Mouse (Mus musculus) MEL (cell line): Measurements from ENCODE around the gene Gm38392. TPM values are rescaled to one million over a fixed set of nuclear protein-coding genes. Genes with fewer than 3 reads are reported as not detected.

Experiments used
- DNase-seq: peaks from one replicate; pipeline ENCODE4 v3.0.0; 2011; ENCODE audit warnings: low read depth, low spot score
- H3K27ac ChIP-seq: 2 replicates; pipeline ENCODE4 v1.5.1; 2012; ENCODE audit warnings: low read depth, mild to moderate bottlenecking, control low read depth, low read length, moderate library complexity; ENCODE audit not compliant: control insufficient read depth
- H3K27me3 ChIP-seq, 2 experiments: fragments of 150-350 bp in 1 of 2; sonication (generic) in 1 of 2; 2 replicates each; pipeline ENCODE4 v1.6.1; 2012; ENCODE audit warnings: low read length in 2 of 2, mild to moderate bottlenecking in 2 of 2, improper control_type of control experiment in 1 of 2, moderate library complexity in 1 of 2; ENCODE audit not compliant: insufficient read depth in 2 of 2, control insufficient read depth in 1 of 2
- H3K36me3 ChIP-seq, 2 experiments: 2 replicates each; pipeline ENCODE4 v1.6.1; 2012 to 2014; ENCODE audit warnings: low read length in 2 of 2, improper control_type of control experiment in 1 of 2, inconsistent platforms in 1 of 2, mild to moderate bottlenecking in 1 of 2; ENCODE audit not compliant: insufficient read depth in 2 of 2, control insufficient read depth in 1 of 2
- H3K4me1 ChIP-seq, 2 experiments: fragments of 150-350 bp in 1 of 2; sonication (generic) in 1 of 2; 2 replicates each; pipeline ENCODE4 v1.6.1; 2012; ENCODE audit warnings: low read length in 2 of 2, improper control_type of control experiment in 1 of 2, mild to moderate bottlenecking in 1 of 2; ENCODE audit not compliant: insufficient read depth in 2 of 2, control insufficient read depth in 1 of 2
- H3K4me3 ChIP-seq, 2 experiments: fragments of 150-350 bp in 1 of 2; sonication (generic) in 1 of 2; 2 replicates each; pipeline ENCODE4 v1.5.1; 2012; ENCODE audit warnings: low read depth in 2 of 2, low read length in 2 of 2, mild to moderate bottlenecking in 2 of 2, moderate library complexity in 2 of 2, control low read depth in 1 of 2, improper control_type of control experiment in 1 of 2; ENCODE audit not compliant: control insufficient read depth in 1 of 2, insufficient read depth in 1 of 2
- H3K79me2 ChIP-seq: 2 replicates; pipeline ENCODE4 v1.6.1; 2012; ENCODE audit warnings: mild to moderate bottlenecking, low read length, moderate library complexity; ENCODE audit not compliant: control insufficient read depth, poor library complexity, insufficient read depth
- H3K9ac ChIP-seq: 2 replicates; pipeline ENCODE4 v1.6.1; 2012; ENCODE audit warnings: low read depth, mild to moderate bottlenecking, control low read depth, low read length, moderate library complexity; ENCODE audit not compliant: control insufficient read depth, poor library complexity, severe bottlenecking
- H3K9me3 ChIP-seq: fragments of 150-350 bp; sonication (generic); replicated peaks from 2 replicates; pipeline ENCODE4 v1.6.1; 2012; ENCODE audit warnings: mild to moderate bottlenecking, low read length, improper control_type of control experiment, moderate library complexity; ENCODE audit not compliant: insufficient read depth
- BHLHE40 ChIP-seq: IDR thresholded peaks from 2 replicates; pipeline ENCODE4 v1.6.1; 2012; ENCODE audit warnings: low read depth, mild to moderate bottlenecking, inconsistent platforms, low read length, improper control_type of control experiment, borderline replicate concordance
- CHD1 ChIP-seq: IDR thresholded peaks from 2 replicates; pipeline ENCODE4 v1.6.1; 2012; ENCODE audit warnings: low read depth, mild to moderate bottlenecking, inconsistent platforms, low read length, improper control_type of control experiment
- CHD2 ChIP-seq: IDR thresholded peaks from 2 replicates; pipeline ENCODE4 v1.6.1; 2011; ENCODE audit warnings: low read length, improper control_type of control experiment
- CTCF ChIP-seq, 3 experiments: IDR thresholded peaks in 2 of 3; conservative IDR thresholded peaks in 1 of 3; 2 replicates each; pipeline ENCODE4 v1.5.1; 2011 to 2012; ENCODE audit warnings: low read length in 3 of 3, low read depth in 2 of 3, mild to moderate bottlenecking in 2 of 3, improper control_type of control experiment in 1 of 3, inconsistent platforms in 1 of 3, mixed read lengths in 1 of 3, moderate library complexity in 1 of 3; ENCODE audit not compliant: control insufficient read depth in 1 of 3, insufficient read depth in 1 of 3, poor library complexity in 1 of 3, severe bottlenecking in 1 of 3
- E2F4 ChIP-seq: IDR thresholded peaks from 2 replicates; pipeline ENCODE4 v1.6.1; 2011; ENCODE audit warnings: low read depth, low read length, improper control_type of control experiment, borderline replicate concordance
- EP300 ChIP-seq, 2 experiments: IDR thresholded peaks; 2 replicates each; pipeline ENCODE4 v1.6.1; 2011; ENCODE audit warnings: improper control_type of control experiment in 2 of 2, low read length in 2 of 2, low read depth in 1 of 2, mild to moderate bottlenecking in 1 of 2
- ETS1 ChIP-seq: IDR thresholded peaks from 2 replicates; pipeline ENCODE4 v1.6.1; 2012; ENCODE audit warnings: low read depth, mild to moderate bottlenecking, inconsistent platforms, low read length, improper control_type of control experiment, moderate library complexity
- GABPA ChIP-seq: IDR thresholded peaks from 2 replicates; pipeline ENCODE4 v1.6.1; 2012; ENCODE audit warnings: low read depth, mild to moderate bottlenecking, inconsistent platforms, low read length, improper control_type of control experiment, moderate library complexity
- GATA1 ChIP-seq: IDR thresholded peaks from 2 replicates; pipeline ENCODE4 v1.6.1; 2011; ENCODE audit warnings: low read depth, low read length, improper control_type of control experiment
- HCFC1 ChIP-seq: IDR thresholded peaks from 2 replicates; pipeline ENCODE4 v1.6.1; 2012; ENCODE audit warnings: low read depth, mild to moderate bottlenecking, inconsistent platforms, low read length, improper control_type of control experiment, moderate library complexity
- KAT2A ChIP-seq: conservative IDR thresholded peaks from 2 replicates; pipeline ENCODE4 v1.6.1; 2012; ENCODE audit warnings: low read depth, low read length, improper control_type of control experiment, inconsistent platforms
- MAFK ChIP-seq: IDR thresholded peaks from 2 replicates; pipeline ENCODE4 v1.6.1; 2011; ENCODE audit warnings: low read depth, mild to moderate bottlenecking, low read length, improper control_type of control experiment, borderline replicate concordance
- MAZ ChIP-seq: IDR thresholded peaks from 2 replicates; pipeline ENCODE4 v1.6.1; 2012; ENCODE audit warnings: low read depth, mild to moderate bottlenecking, inconsistent platforms, low read length, improper control_type of control experiment
- MXI1 ChIP-seq: IDR thresholded peaks from 2 replicates; pipeline ENCODE4 v1.6.1; 2011; ENCODE audit warnings: mild to moderate bottlenecking, low read depth, low read length, improper control_type of control experiment
- MYB ChIP-seq: IDR thresholded peaks from 2 replicates; pipeline ENCODE4 v1.6.1; 2011; ENCODE audit warnings: mild to moderate bottlenecking, low read depth, low read length, improper control_type of control experiment
- MYC ChIP-seq: IDR thresholded peaks from 2 replicates; pipeline ENCODE4 v1.6.1; 2011; ENCODE audit warnings: low read depth, mild to moderate bottlenecking, low read length, improper control_type of control experiment, moderate library complexity
- NELFE ChIP-seq: IDR thresholded peaks from 2 replicates; pipeline ENCODE4 v1.6.1; 2011; ENCODE audit warnings: low read depth, low read length, improper control_type of control experiment
- POLR2A ChIP-seq, 2 experiments: IDR thresholded peaks; 2 replicates each; pipeline ENCODE4 v1.6.1; 2011 to 2012; ENCODE audit warnings: low read length in 2 of 2, mild to moderate bottlenecking in 2 of 2, control low read depth in 1 of 2, improper control_type of control experiment in 1 of 2, low read depth in 1 of 2, moderate library complexity in 1 of 2; ENCODE audit not compliant: control insufficient read depth in 1 of 2, insufficient read depth in 1 of 2, poor library complexity in 1 of 2
- POLR2AphosphoS2 ChIP-seq: IDR thresholded peaks from 2 replicates; pipeline ENCODE4 v1.6.1; 2011; ENCODE audit warnings: low read length, improper control_type of control experiment
- POLR2AphosphoS5 ChIP-seq: IDR thresholded peaks from 2 replicates; pipeline ENCODE4 v1.6.1; 2012; ENCODE audit warnings: low read depth, borderline replicate concordance, mild to moderate bottlenecking, inconsistent platforms, low read length, moderate library complexity, mixed read lengths
- RAD21 ChIP-seq: IDR thresholded peaks from 2 replicates; pipeline ENCODE4 v1.6.1; 2011; ENCODE audit warnings: mild to moderate bottlenecking, low read depth, low read length, improper control_type of control experiment
- RCOR1 ChIP-seq: IDR thresholded peaks from 2 replicates; pipeline ENCODE4 v1.6.1; 2012; ENCODE audit warnings: low read depth, mild to moderate bottlenecking, inconsistent platforms, low read length, improper control_type of control experiment
- TAL1 ChIP-seq: IDR thresholded peaks from 2 replicates; pipeline ENCODE4 v1.6.1; 2012; ENCODE audit warnings: mild to moderate bottlenecking, inconsistent platforms, low read length, moderate library complexity, mixed read lengths
- TBP ChIP-seq: IDR thresholded peaks from 2 replicates; pipeline ENCODE4 v1.8.0; 2011; ENCODE audit warnings: low read depth, low read length, improper control_type of control experiment
- TCF12 ChIP-seq: IDR thresholded peaks from 2 replicates; pipeline ENCODE4 v1.6.1; 2014; ENCODE audit warnings: low read depth, mild to moderate bottlenecking, inconsistent platforms, low read length, improper control_type of control experiment, moderate library complexity
- UBTF ChIP-seq: IDR thresholded peaks from 2 replicates; pipeline ENCODE4 v1.6.1; 2012; ENCODE audit warnings: low read depth, mild to moderate bottlenecking, inconsistent platforms, low read length, improper control_type of control experiment, moderate library complexity, borderline replicate concordance; ENCODE audit not compliant: insufficient read depth
- USF1 ChIP-seq: IDR thresholded peaks from 2 replicates; pipeline ENCODE4 v1.6.1; 2014; ENCODE audit warnings: low read depth, mild to moderate bottlenecking, inconsistent platforms, low read length, improper control_type of control experiment, moderate library complexity
- USF2 ChIP-seq, 2 experiments: IDR thresholded peaks; 2 replicates each; pipeline ENCODE4 v1.6.1; 2011 to 2012; ENCODE audit warnings: improper control_type of control experiment in 2 of 2, low read length in 2 of 2, borderline replicate concordance in 1 of 2, inconsistent platforms in 1 of 2, low read depth in 1 of 2, mild to moderate bottlenecking in 1 of 2; ENCODE audit not compliant: insufficient read depth in 1 of 2
- ZC3H11A ChIP-seq: IDR thresholded peaks from 2 replicates; pipeline ENCODE4 v1.6.1; 2012; ENCODE audit warnings: low read depth, mild to moderate bottlenecking, inconsistent platforms, low read length, improper control_type of control experiment
- ZKSCAN1 ChIP-seq: IDR thresholded peaks from 2 replicates; pipeline ENCODE4 v1.6.1; 2012; ENCODE audit warnings: low read depth, mild to moderate bottlenecking, inconsistent platforms, low read length, improper control_type of control experiment, moderate library complexity
- ZMIZ1 ChIP-seq: IDR thresholded peaks from 2 replicates; pipeline ENCODE4 v1.6.1; 2012; ENCODE audit warnings: low read depth, mild to moderate bottlenecking, inconsistent platforms, low read length, improper control_type of control experiment, moderate library complexity
- polyA plus RNA-seq, 2 experiments: library from polyadenylated mRNA; stranded (reverse) in 1 of 2; unstranded in 1 of 2; fragments of >175 nt in 1 of 2; fragments of >200 nt in 1 of 2; gene quantifications; 2 replicates each; pipeline versions ENCODE4 v1.2.1 to v1.2.4; 2012; ENCODE audit warnings: low replicate concordance in 2 of 2, low read depth in 1 of 2; ENCODE audit not compliant: insufficient read length in 2 of 2, insufficient read depth in 1 of 2, missing spikeins in 1 of 2
- total RNA-seq: library from RNA; depleted of rRNA; stranded (reverse); fragments of 300-350 nt; gene quantifications from 2 replicates; pipeline ENCODE4 v1.2.3, GENCODE M21; 2012

Gm38392 gene
- total and polyA plus RNA-seq, 3 experiments = 0.69 to 0.84 TPM; not detected in 1

- TF ChIP-seq UBTF (no peak), ETS1 (peak; percentile 34; the same call in 1 of the 2 replicates), ZC3H11A (no peak), MAZ (peak; percentile 82), TBP (peak; percentile 96), KAT2A (peak; percentile 79), POLR2AphosphoS2 (peak; percentile 98), TAL1 (no peak), POLR2AphosphoS5 (peak; percentile 58; the same call in 1 of the 2 replicates), EP300 (IDR thresholded peaks at IDR 0.05; ENCODE audit: low read depth in 1 of 2, low read length in 2 of 2) (peak in 1 of 2 experiments; percentile 20; a peak in 2 of 4 replicates)
Measured at GRCm38 (mm10) chr3:88296561-88297318, 9.7 kb upstream of the Gm38392 start, which contains the start of the genes Tsacc and Cct3 (continued).

- H3K27ac ChIP-seq = peak overlapping the region; percentile 95
- H3K27me3 ChIP-seq = no peaks in the 10 kb centered on the region
- peaks cover 42% of the 10 kb centered on the region for H3K79me2 ChIP-seq
- H3K9me3 ChIP-seq = no peaks in the 10 kb centered on the region
- H3K9ac ChIP-seq = peak overlapping the region; percentile 84
- peak overlapping the region; percentile 70 to 75 for H3K4me3 ChIP-seq
- DNase-seq = peak; percentile 89
- peaks cover 17 to 34% of the 10 kb centered on the region in 2 experiments for H3K36me3 ChIP-seq
- H3K4me1 ChIP-seq = peaks cover 7 to 11% of the 10 kb centered on the region in 2 experiments
- TF ChIP-seq TCF12 (no peak), HCFC1 (no peak), CHD1 (peak; percentile 91), POLR2AphosphoS5 (0 out of 2 replicates have a peak, but pooled peaks have one; percentile 45), MAZ (no peak; the same call in 1 of the 2 replicates), TBP (peak; percentile 74; the same call in 1 of the 2 replicates), GATA1 (no peak), RAD21 (no peak), MYB (no peak), USF2 (IDR thresholded peaks at IDR 0.05; ENCODE audit: borderline replicate concordance in 1 of 2, insufficient read depth in 1 of 2, low read depth in 1 of 2, low read length in 2 of 2) (no peak), CHD2 (peak; percentile 14; the same call in 1 of the 2 replicates), BHLHE40 (peak; percentile 61), CTCF (IDR thresholded peaks at IDR 0.05 in 2 of 3, conservative IDR thresholded peaks at IDR 0.05 in 1 of 3; ENCODE audit: control insufficient read depth in 1 of 3, insufficient read depth in 1 of 3, low read depth in 2 of 3, low read length in 3 of 3, poor library complexity in 1 of 3, severe bottlenecking in 1 of 3) (no peak), ETS1 (peak; percentile 60; the same call in 1 of the 2 replicates), ZMIZ1 (peak; percentile 86), MAFK (0 out of 2 replicates have a peak, but pooled peaks have one; percentile 34), RCOR1 (no peak), KAT2A (no peak; the same call in 1 of the 2 replicates), MYC (peak; percentile 100), UBTF (no peak), USF1 (peak; percentile 83), TAL1 (no peak), E2F4 (no peak; the same call in 1 of the 2 replicates), POLR2A (IDR thresholded peaks at IDR 0.05; ENCODE audit: control insufficient read depth in 1 of 2, insufficient read depth in 1 of 2, low read depth in 1 of 2, low read length in 2 of 2, poor library complexity in 1 of 2) (no peak), ZKSCAN1 (no peak; the same call in 1 of the 2 replicates), GABPA (no peak), NELFE (no peak), MXI1 (peak; percentile 100), POLR2AphosphoS2 (no peak; the same call in 1 of the 2 replicates)
Measured at GRCm38 (mm10) chr3:88296110-88296560, 9.1 kb upstream of the Gm38392 start.
